Mouse (Mus musculus) intestine, postnatal 0 days (tissue): ENCODE results near the gene Cenpa. TPM values are rescaled to one million over a fixed set of nuclear protein-coding genes. Genes with fewer than 3 reads are reported as not detected.

Source experiments
- ATAC-seq: fragments of 200-750 bp; cut with Nextera tagmentation; 2 replicates; pipeline ENCODE4 v1.8.0; 2017; ENCODE audit warnings: mild to moderate bottlenecking, moderate TSS enrichment, moderate library complexity
- H3K27ac ChIP-seq: fragments of 300-500 bp; sonication (generic); 2 replicates; pipeline ENCODE4 v1.5.1; 2014; ENCODE audit warnings: mild to moderate bottlenecking, low read depth, low read length, moderate library complexity
- H3K27me3 ChIP-seq: fragments of 300-500 bp; sonication (generic); replicated peaks from 2 replicates; pipeline ENCODE4 v1.6.1; 2014; ENCODE audit warnings: low read length, mixed read lengths; ENCODE audit not compliant: control insufficient read depth, insufficient read depth
- H3K36me3 ChIP-seq: fragments of 300-500 bp; sonication (generic); 2 replicates; pipeline ENCODE4 v1.6.1; 2014; ENCODE audit warnings: mild to moderate bottlenecking, moderate library complexity; ENCODE audit not compliant: control insufficient read depth, insufficient read depth
- H3K4me1 ChIP-seq: fragments of 300-500 bp; sonication (generic); replicated peaks from 2 replicates; pipeline ENCODE4 v1.6.1; 2014; ENCODE audit warnings: antibody characterized with exemption, low read length, mixed read lengths; ENCODE audit not compliant: control insufficient read depth, insufficient read depth
- H3K4me2 ChIP-seq: fragments of 300-500 bp; sonication (generic); replicated peaks from 2 replicates; pipeline ENCODE4 v1.6.1; 2014; ENCODE audit warnings: low read depth, mild to moderate bottlenecking, moderate library complexity
- H3K4me3 ChIP-seq: fragments of 300-500 bp; sonication (generic); 2 replicates; pipeline ENCODE4 v1.5.1; 2014; ENCODE audit warnings: low read depth, low read length
- H3K9ac ChIP-seq: fragments of 300-500 bp; sonication (generic); 2 replicates; pipeline ENCODE4 v1.6.1; 2014; ENCODE audit warnings: mild to moderate bottlenecking, low read depth, low read length
- H3K9me3 ChIP-seq: fragments of 300-500 bp; sonication (generic); 2 replicates; pipeline ENCODE4 v1.6.1; 2016; ENCODE audit warnings: mixed run types; ENCODE audit not compliant: control insufficient read depth
- CTCF ChIP-seq: sonication (generic); IDR thresholded peaks from 2 replicates; pipeline ENCODE4 v1.5.1; 2016; ENCODE audit warnings: low read depth, mild to moderate bottlenecking, control low read depth, antibody characterized with exemption, moderate library complexity
- WGBS: fragments of 180-500 bp; shearing (Covaris S2); extraction: QIAGEN DNeasy Blood & Tissue Kit; methylation state at CpG from one replicate; pipeline ENCODE4 v1.1.7; 2014; 5-methylcytosine and 5-hydroxymethylcytosine counted together
- polyA plus RNA-seq: library from polyadenylated mRNA; unstranded; fragments of >200 nt; fragmentation: Nextera tagmentation; extraction: Ambion mirVana; gene quantifications from 2 replicates; pipeline ENCODE4 v1.2.1, GENCODE M21; 2015

Cenpa gene
- 62.0 and 79.2 TPM in 2 replicates for polyA plus RNA-seq

GRCm38 (mm10) chr5:30666391-30667195 is at the start of gene Cenpa:
Gene Cenpa, plus strand, starts transcription at chr5:30666777.
- ATAC-seq: peak; percentile 93
- Histone ChIP-seq H3K9me3 (no peaks in the 10 kb centered on the region), H3K27ac (peak within 1 kb of the TSS; percentile 72), H3K9ac (peak within 1 kb of the TSS; percentile 53), H3K4me1 (no peaks in the 10 kb centered on the region), H3K36me3 (no peaks in the 10 kb centered on the region), H3K27me3 (no peaks in the 10 kb centered on the region), H3K4me2 (peak within 1 kb of the TSS; percentile 83), H3K4me3 (peak within 1 kb of the TSS; percentile 74)
- TF ChIP-seq CTCF: no peak
- WGBS: under 1% methylated on average over 40 of the region's 40 CpGs

- H3K36me3 ChIP-seq: no peaks in the 10 kb centered on the region; the same call in 1 of the 2 replicates
- no peak for TF ChIP-seq CTCF
- peaks cover 17% of the 10 kb centered on the region for H3K27me3 ChIP-seq
- H3K4me2 ChIP-seq: peak overlapping the region; percentile 52
- peak overlapping the region; percentile 11; the same call in 1 of the 2 replicates for H3K4me3 ChIP-seq
- no peaks in the 10 kb centered on the region for H3K9me3 ChIP-seq
- no peak for ATAC-seq
- WGBS: 5% methylated on average over 3 of the region's 3 CpGs
- H3K4me1 ChIP-seq: peaks cover 8% of the 10 kb centered on the region; the same call in 1 of the 2 replicates
- H3K9ac ChIP-seq: no peak overlapping the region
- no peak overlapping the region for H3K27ac ChIP-seq
Measured at GRCm38 (mm10) chr5:30617357-30617756, 49.2 kb upstream of the Cenpa start.

- peak overlapping the region; percentile 11; the same call in 1 of the 2 replicates for H3K4me3 ChIP-seq
- no peak overlapping the region for H3K9ac ChIP-seq
Measured at GRCm38 (mm10) chr5:30617851-30618250, 48.7 kb upstream of the Cenpa start.

GRCm38 (mm10) chr5:30618376-30619003 is 48.1 kb upstream of the Cenpa start:
- H3K36me3 ChIP-seq: no peaks in the 10 kb centered on the region; the same call in 1 of the 2 replicates
- WGBS: 76% methylated on average over 8 of the region's 8 CpGs
- peak overlapping the region; percentile 52; the same call in 1 of the 2 replicates for H3K4me2 ChIP-seq
- no peak overlapping the region for H3K27ac ChIP-seq
- TF ChIP-seq CTCF: no peak
- no peaks in the 10 kb centered on the region for H3K9me3 ChIP-seq
- no peak overlapping the region for H3K4me3 ChIP-seq
- H3K9ac ChIP-seq: no peak overlapping the region
- no peak for ATAC-seq
- H3K27me3 ChIP-seq: peaks cover 24% of the 10 kb centered on the region
- H3K4me1 ChIP-seq: peaks cover 8% of the 10 kb centered on the region; the same call in 1 of the 2 replicates

More at GRCm38 (mm10) chr5:30617851-30618250, 48.7 kb upstream of the Cenpa start:
- WGBS: 32% methylated on average over 11 of the region's 11 CpGs
- H3K4me1 ChIP-seq: peaks cover 8% of the 10 kb centered on the region; the same call in 1 of the 2 replicates
- peaks cover 22% of the 10 kb centered on the region for H3K27me3 ChIP-seq
- no peak for TF ChIP-seq CTCF
- H3K27ac ChIP-seq: no peak overlapping the region
- peak; percentile 28; the same call in 1 of the 2 replicates for ATAC-seq
- H3K4me2 ChIP-seq: peak overlapping the region; percentile 52
- H3K36me3 ChIP-seq: no peaks in the 10 kb centered on the region; the same call in 1 of the 2 replicates
- no peaks in the 10 kb centered on the region for H3K9me3 ChIP-seq

GRCm38 (mm10) chr5:30619211-30619610 is 47.4 kb upstream of the Cenpa start:
- H3K4me2 ChIP-seq: no peak overlapping the region
- no peak for ATAC-seq
- peaks cover 28% of the 10 kb centered on the region for H3K27me3 ChIP-seq
- no peaks in the 10 kb centered on the region for H3K9me3 ChIP-seq
- no peak overlapping the region for H3K4me3 ChIP-seq
- 75% methylated on average over 2 of the region's 2 CpGs for WGBS
- no peak for TF ChIP-seq CTCF
- H3K36me3 ChIP-seq: no peaks in the 10 kb centered on the region; the same call in 1 of the 2 replicates
- H3K4me1 ChIP-seq: peaks cover 8% of the 10 kb centered on the region; the same call in 1 of the 2 replicates
- H3K27ac ChIP-seq: no peak overlapping the region
- H3K9ac ChIP-seq: no peak overlapping the region

- Histone ChIP-seq H3K4me1 (peaks cover 4% of the 10 kb centered on the region; the same call in 1 of the 2 replicates), H3K4me3 (no peak overlapping the region), H3K36me3 (no peaks in the 10 kb centered on the region; the same call in 1 of the 2 replicates), H3K27me3 (peaks cover 28% of the 10 kb centered on the region), H3K9me3 (no peaks in the 10 kb centered on the region), H3K9ac (no peak overlapping the region), H3K27ac (no peak overlapping the region), H3K4me2 (no peak overlapping the region)
- TF ChIP-seq CTCF: no peak
- no peak for ATAC-seq
- 96% methylated on average over 20 of the region's 20 CpGs for WGBS
Measured at GRCm38 (mm10) chr5:30620567-30620966, 46.0 kb upstream of the Cenpa start.
